In the genomic region with DNA sequence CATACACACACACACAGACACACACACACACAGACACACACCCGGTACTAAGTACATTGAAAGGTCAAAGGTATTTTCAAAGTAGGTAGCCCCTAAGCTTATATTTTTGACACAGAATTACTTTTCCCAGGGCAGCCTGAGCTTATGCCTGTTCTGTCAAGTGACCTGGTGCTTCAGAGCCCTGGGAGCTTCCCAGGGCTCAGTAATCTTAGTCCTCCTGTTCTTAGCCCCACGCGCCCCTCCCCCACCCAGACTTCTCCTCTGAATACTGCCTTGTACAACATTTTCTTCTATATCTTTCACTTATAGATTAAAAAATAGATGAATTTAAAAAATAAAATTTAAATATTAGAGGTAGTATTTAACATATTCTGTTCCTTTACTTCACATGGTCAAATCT, we compare ENCODE assay signal across 11 mouse cellular contexts. TPM values are rescaled to one million over a fixed set of nuclear protein-coding genes. Genes with fewer than 3 reads are reported as not detected.
DNase-seq lines count a peak whose midpoint lies in the region; ATAC-seq and TF ChIP-seq lines count a peak whose summit lies in the region.
"Had no signal": no experiment of that assay in that cellular context is flagged by ENCODE, and none has a peak within 500 bp of the region (broad histone marks: within the 10 kb centered on the region; RNA-seq: fewer than 3 reads in every experiment).

No protein-coding gene starts in this region.

- peaks cover 4% of the 10 kb centered on the region; the same call in 1 of the 2 replicates for H3K27me3 ChIP-seq in hindbrain, embryonic 14.5 days (ENCODE audit: control insufficient read depth, insufficient read depth, low read length)
- no peaks in the 10 kb centered on the region for H3K27me3 ChIP-seq in midbrain, embryonic 14.5 days (ENCODE audit: control insufficient read depth, insufficient read depth, low read length)

- H3K4me3 ChIP-seq in hindbrain, embryonic 14.5 days (replicated peaks; ENCODE audit: low read length), result peak overlapping the region; percentile 46
- peak overlapping the region; percentile 42 for H3K4me3 ChIP-seq in midbrain, embryonic 14.5 days (replicated peaks; ENCODE audit: low read depth, low read length)
- H3K4me3 ChIP-seq: liver, embryonic 13.5 days had no signal

- H3K9me3 ChIP-seq in hindbrain, embryonic 14.5 days (ENCODE audit: control insufficient read depth, low read length), result no peaks in the 10 kb centered on the region
- H3K9me3 ChIP-seq in midbrain, embryonic 14.5 days (ENCODE audit: control insufficient read depth, low read length), result no peaks in the 10 kb centered on the region
- H3K9me3 ChIP-seq: liver, embryonic 13.5 days had no signal

- no peak for ATAC-seq in hindbrain, embryonic 14.5 days (ENCODE audit: low FRiP score)
- no peak for ATAC-seq in midbrain, embryonic 14.5 days (ENCODE audit: low FRiP score, low TSS enrichment)
- ATAC-seq: forebrain, embryonic 16.5 days had no signal

- TF ChIP-seq POLR2A in brain, embryonic 14.5 days (IDR thresholded peaks at IDR 0.05; ENCODE audit: borderline replicate concordance, extremely low read depth, insufficient read depth, insufficient read length, poor library complexity, severe bottlenecking), result no peak

- 33% methylated on average over 3 of the region's 3 CpGs for WGBS in hindbrain, embryonic 14.5 days
- WGBS in midbrain, embryonic 14.5 days, result 9% methylated on average over 3 of the region's 3 CpGs

- peaks cover 18% of the 10 kb centered on the region for H3K4me1 ChIP-seq in hindbrain, embryonic 14.5 days (replicated peaks; ENCODE audit: control insufficient read depth, insufficient read depth, low read length)
- H3K4me1 ChIP-seq in midbrain, embryonic 14.5 days (ENCODE audit: control insufficient read depth, insufficient read depth, low read length), result peaks cover 15% of the 10 kb centered on the region

- H3K27ac ChIP-seq in hindbrain, embryonic 14.5 days, result peak overlapping the region; percentile 91
- H3K27ac ChIP-seq in midbrain, embryonic 14.5 days (replicated peaks; ENCODE audit: low read depth, low read length), result peak overlapping the region; percentile 74; the same call in 1 of the 2 replicates
- H3K27ac ChIP-seq: liver, embryonic 13.5 days had no signal

- DNase-seq in cerebellum, postnatal 14 days, result peak; percentile 50 to 60
- DNase-seq in cerebellum, adult 9-10 months, result no peak
- DNase-seq in brain, embryonic 14.5 days (ENCODE audit: low read depth), result peak; percentile 71
- peak; percentile 49 for DNase-seq in hindbrain, embryonic 14.5 days (ENCODE audit: low spot score)
- DNase-seq in midbrain, embryonic 14.5 days, result peak; percentile 84
- DNase-seq in left cerebral cortex, adult 9 months (ENCODE audit: low spot score in 2 of 2), result no peak
- DNase-seq in urinary bladder, postnatal 10 days (ENCODE audit: low spot score), result no peak
- DNase-seq in testis, postnatal 10 days (ENCODE audit: low spot score), result no peak
- DNase-seq: kidney, adult 11 months; liver, embryonic 13.5 days had no signal

- H3K9ac ChIP-seq in hindbrain, embryonic 14.5 days, result peak overlapping the region; percentile 81
- peak overlapping the region; percentile 47 for H3K9ac ChIP-seq in midbrain, embryonic 14.5 days (replicated peaks; ENCODE audit: low read length)
- H3K9ac ChIP-seq: liver, embryonic 13.5 days had no signal

- no peak for TF ChIP-seq CTCF in brain, embryonic 14.5 days (IDR thresholded peaks at IDR 0.05; ENCODE audit: borderline replicate concordance, extremely low read depth, insufficient read depth, insufficient read length)

- H3K4me2 ChIP-seq in hindbrain, embryonic 14.5 days (replicated peaks), result peak overlapping the region; percentile 47
- peak overlapping the region; percentile 47 for H3K4me2 ChIP-seq in midbrain, embryonic 14.5 days (ENCODE audit: low read length)
- H3K4me2 ChIP-seq: liver, embryonic 13.5 days had no signal

- no peaks in the 10 kb centered on the region for H3K36me3 ChIP-seq in hindbrain, embryonic 14.5 days (replicated peaks; ENCODE audit: control insufficient read depth, insufficient read depth)
- no peaks in the 10 kb centered on the region for H3K36me3 ChIP-seq in midbrain, embryonic 14.5 days (ENCODE audit: control insufficient read depth, insufficient read depth, low read length)
- H3K36me3 ChIP-seq: liver, embryonic 13.5 days had no signal

RNA-seq across cellular contexts. Expression of a gene that starts 3.6 kb away (rescaled TPM):
- 46.3 and 126 TPM in 2 replicates for polyA plus RNA-seq in brain, embryonic 14.5 days (2012; rRNA removed)
- 244 and 265 TPM in 2 replicates for polyA plus RNA-seq in hindbrain, embryonic 14.5 days (2014; fragmentation: Nextera tagmentation; extraction: Ambion mirVana)
- polyA plus RNA-seq in midbrain, embryonic 14.5 days (2014; fragmentation: Nextera tagmentation; extraction: Ambion mirVana), result 88.5 and 106 TPM in 2 replicates

Comparison
In these comparisons a context has a peak if more than half of its experiments do, and no peak if none do; other contexts are left out.
1. DNase-seq: peak in cerebellum, postnatal 14 days (2 of 2), brain, embryonic 14.5 days (single experiment), hindbrain, embryonic 14.5 days (single experiment) and midbrain, embryonic 14.5 days (single experiment); none in cerebellum, adult 9-10 months (single experiment), left cerebral cortex, adult 9 months (0 of 2), urinary bladder, postnatal 10 days (single experiment) and testis, postnatal 10 days (single experiment).